Mouse (Mus musculus) olfactory bulb, adult 2 months (tissue): ENCODE measurements around the gene Olfr691.

Experiments
- CTCF ChIP-seq: fragments of 200-500 bp; IDR thresholded peaks from 2 replicates; pipeline ENCODE4 v1.5.1; 2012; ENCODE audit warnings: low read depth, mild to moderate bottlenecking, low read length, moderate library complexity; ENCODE audit not compliant: insufficient read depth
- POLR2A ChIP-seq: fragments of 200-500 bp; IDR thresholded peaks from 2 replicates; pipeline ENCODE4 v1.6.1; 2012; ENCODE audit warnings: mild to moderate bottlenecking, low read depth, low read length, moderate library complexity; ENCODE audit not compliant: insufficient read depth

GRCm38 (mm10) chr7:105380329-105380728 is 38.3 kb upstream of the Olfr691 start:
- no peak for TF ChIP-seq CTCF
- no peak for TF ChIP-seq POLR2A
